Mouse (Mus musculus) layer of hippocampus, adult 8-10 months (tissue): ENCODE data around the gene Gm10570. TPM values are rescaled to one million over a fixed set of nuclear protein-coding genes. Genes with fewer than 3 reads are reported as not detected.

ENCODE experiments used
- DNase-seq, 2 experiments: peaks; one replicate each; pipeline ENCODE4 v3.0.0; 2022; ENCODE audit warnings: low spot score in 2 of 2
- total RNA-seq, 4 experiments: library from RNA; stranded (reverse); gene quantifications; 2 replicates each; pipeline ENCODE4 v1.2.4; 2022

The Gm10570 gene
- total RNA-seq, 4 experiments from 2014 or later = 0.95 to 1.2 (median 1.1) TPM; not detected in 1

DNA sequence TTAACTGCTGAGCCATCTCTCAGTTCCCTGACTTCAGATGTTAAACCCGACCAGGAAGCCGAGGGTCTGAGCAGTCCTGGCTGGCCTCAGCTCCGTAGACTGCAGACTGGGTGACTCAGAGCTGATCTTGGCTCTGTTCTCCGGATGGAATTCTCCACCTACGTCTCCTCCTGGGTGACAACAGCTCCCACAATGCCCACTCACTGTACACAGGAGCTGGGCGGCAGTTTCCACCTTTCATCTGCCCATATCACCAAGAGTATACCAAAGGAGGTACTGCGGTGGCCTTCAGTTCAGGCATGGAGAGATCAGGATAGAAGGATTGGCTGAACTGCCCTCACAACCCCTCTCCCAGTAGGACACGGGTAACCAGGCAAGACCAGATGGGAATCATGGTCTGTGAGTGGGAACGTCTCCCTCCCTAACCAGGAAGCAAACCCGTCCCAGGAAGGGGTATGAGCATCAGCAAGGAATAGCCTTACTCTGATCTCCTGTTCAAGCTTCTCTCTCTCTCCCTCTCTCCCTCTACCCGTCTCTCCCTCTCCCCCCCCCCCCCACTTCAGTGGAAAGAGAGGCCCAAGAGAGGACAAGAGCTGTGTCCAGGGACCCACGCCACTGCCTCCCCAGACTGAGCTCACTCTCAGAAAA is 34.7 kb downstream of the Gm10570 start:
- DNase-seq = peak; percentile 38 to 52

DNA sequence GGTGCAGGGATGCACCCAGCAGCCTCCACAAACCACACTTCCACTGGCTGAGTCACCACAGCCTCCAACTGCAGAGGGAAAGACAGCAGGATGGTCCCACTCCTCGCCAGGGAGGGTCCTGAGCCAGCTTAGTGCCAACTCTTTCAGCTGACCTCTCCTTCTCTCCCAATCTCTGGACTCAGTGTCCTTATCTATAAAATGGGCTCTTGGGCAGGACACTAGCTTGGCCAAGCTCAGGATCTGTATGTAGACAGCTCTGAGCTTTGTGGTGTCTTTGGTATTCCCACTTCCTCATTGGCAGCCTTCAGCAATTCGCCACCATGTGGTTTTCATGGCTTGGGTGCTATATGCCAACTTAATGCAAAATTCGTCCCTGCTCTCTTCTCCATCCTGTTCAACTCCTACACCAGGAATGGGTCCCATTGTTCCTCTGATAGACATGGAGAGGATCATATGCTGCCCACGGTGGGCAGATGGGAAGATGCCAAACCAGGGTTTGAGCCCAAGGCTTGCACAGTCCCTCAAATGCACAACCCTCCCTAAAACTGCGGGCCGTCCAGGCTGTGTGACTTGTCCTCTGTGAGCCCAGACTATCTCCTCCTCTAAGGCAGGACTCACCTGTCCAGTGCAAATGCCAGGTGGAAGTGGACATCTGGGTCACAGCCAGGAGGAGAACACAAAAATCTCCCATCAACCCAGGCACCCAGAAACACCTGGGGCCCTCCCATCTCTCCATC is 37.7 kb downstream of the Gm10570 start:
- DNase-seq = peak; percentile 24 to 26

DNA sequence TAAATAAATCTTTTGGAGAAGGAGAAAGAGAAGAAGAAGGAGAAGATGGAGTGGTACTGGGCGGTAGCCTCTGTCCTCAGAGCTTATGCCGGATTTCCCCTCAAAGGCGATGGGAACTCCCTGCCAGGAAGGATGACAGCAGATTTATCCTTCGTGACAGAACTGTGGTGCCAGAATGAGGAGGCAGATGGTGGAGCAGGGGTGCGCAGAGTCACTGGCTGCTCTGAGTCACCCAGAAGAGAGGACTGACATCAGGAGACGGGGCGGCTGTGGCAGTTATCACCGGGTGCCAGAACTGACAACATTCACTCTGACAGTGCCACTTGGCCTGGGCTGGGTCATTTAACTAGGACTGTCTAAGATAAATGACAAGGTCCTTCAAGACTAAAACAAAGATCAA is 38.4 kb downstream of the Gm10570 start:
- DNase-seq = peak; percentile 81 to 85

DNA sequence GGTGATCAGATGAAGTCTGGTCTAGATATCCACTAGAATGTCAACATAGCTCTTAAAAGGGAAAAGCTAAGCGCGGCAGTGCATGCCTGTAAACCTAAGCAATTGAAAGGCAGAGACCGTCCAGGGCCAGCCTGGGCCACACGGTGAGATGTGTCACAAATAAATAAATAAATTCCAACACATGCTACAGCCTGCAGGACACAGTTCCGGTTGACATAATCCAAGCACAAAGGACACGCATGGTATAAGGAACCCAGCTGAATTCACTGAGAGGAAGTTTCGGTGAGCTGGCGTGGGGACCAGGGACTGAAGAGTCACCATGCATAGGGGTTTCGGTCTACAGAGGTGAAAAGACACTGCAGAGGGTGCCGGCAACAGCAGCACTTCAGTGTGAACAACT is 39.7 kb downstream of the Gm10570 start:
- DNase-seq = no peak

DNA sequence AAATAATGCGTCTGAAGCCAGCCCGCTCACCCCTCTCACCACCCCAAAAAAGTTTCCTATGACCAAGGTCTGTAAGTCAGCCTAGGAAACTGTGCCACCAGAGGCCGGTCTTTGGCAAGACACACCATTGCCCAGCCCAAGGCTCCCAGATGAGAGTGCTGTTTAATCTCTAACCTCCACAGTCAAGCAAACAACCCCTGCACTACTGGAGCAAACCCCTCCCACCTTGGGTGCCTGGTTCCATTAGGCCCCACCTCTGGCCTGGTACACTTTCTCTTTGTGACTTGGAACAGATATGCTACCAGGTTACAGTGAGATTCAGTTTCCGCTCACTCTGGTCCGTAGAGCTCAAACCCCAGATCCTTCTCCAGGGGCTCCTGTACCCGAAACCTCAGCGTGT is 41.4 kb downstream of the Gm10570 start:
- no peak for DNase-seq

DNA sequence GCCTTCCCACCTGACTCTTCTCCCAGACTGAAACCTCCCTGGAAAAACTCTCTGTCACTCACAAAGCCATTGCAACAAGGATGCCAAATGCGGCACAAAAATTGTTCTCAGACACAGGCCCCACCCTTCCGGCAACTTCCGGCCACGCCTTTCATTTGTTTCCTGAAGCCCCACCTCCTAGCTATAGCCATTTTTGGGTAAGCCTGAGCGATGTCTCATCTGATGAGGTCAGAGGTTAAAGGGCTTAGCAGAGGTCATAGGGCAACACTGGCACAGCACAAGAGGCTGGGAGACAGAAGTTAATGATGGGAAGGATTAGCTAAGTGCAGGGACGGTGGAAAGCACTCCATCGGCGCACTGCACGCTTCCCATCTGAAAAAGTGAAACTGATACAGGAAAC is 41.9 kb downstream of the Gm10570 start:
- DNase-seq = no peak

DNA sequence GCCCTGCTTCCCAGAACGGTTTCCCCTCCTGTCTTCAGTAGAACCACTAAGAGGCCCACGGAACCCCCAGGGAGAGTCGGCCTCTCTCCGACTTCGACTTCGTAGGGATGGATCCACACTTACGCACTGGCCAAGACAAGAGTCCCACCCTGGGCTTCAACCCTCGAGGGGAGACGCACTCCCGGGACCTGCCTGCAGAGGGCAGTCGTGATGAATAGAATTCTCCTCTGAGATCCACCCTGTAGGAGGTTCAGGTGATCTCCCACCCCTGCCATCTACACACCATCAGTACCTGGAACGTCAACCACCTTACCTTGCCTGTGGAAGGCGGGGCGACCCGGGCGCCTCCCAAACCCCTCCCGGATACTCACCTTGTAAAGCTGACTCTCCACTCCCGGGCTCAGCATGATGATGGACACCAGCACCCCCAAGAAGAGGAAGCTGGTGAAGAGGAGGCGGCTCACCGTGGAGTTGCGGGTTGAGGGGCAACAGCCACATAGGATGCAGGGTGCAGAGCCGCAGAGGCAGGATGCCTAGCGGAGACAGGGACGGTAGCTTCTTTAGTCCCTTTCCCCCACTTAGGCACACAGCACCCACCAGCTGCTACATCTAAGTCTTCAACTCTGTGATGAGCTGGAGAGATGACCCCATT is 43.6 kb downstream of the Gm10570 start:
- DNase-seq = peak; percentile 44 to 58

DNA sequence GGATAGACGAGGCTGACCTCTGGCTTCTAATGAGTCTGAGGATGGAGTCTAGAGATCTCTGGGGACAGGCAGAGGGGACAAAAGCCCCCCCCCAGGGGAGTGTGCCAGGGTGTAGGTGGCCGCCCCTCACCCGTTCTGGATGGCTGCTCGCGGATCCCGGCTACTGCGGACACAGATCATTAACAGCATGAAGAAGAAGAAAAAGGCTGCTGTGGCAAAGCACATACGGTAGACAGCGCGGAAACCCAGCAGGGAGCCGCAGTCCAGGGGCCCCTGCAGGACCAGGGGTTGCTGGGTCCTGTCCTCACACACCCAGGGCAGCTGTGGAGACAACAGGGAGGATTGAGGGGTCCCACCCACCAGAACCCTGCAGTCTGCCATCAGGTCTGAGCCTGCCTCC is 44.3 kb downstream of the Gm10570 start:
- DNase-seq = no peak

DNA sequence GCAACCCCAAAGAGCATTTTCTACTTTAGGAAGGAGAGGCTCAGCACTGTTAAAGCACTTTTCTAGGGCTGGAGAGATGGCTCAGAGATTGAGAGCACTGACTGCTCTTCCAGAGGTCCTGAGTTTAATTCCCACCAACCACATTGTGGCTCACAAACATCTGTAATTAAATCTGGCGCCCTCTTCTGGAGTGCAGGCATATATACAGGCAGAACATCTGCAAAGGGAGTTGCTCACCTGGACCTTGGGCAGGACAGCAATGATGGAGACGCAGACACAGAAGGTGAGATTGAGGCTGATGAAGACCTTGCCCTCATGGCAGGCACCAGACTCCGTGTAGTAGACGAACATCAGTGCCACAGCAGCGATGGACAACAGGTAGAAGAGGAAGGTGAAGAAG is 48.1 kb downstream of the Gm10570 start:
- DNase-seq = no peak

Other genes with a start within 250 kb of the Gm10570 start
- gene Pef1, start 206.1 kb downstream of the Gm10570 start, total RNA-seq = 10 to 100 TPM; 60.4 to 74.7 (median 68.3) TPM
- gene Hcrtr1, start 169.3 kb downstream of the Gm10570 start, total RNA-seq = 1 to 10 TPM; 1.6 to 2.9 (median 2.4) TPM
- gene Tinagl1, start 133.6 kb downstream of the Gm10570 start, total RNA-seq = 10 to 100 TPM in 3 of 4 experiments, 1 to 10 TPM in 1; 9.7 to 11.8 (median 11.0) TPM
- gene Gm853, start 86.3 kb downstream of the Gm10570 start, total RNA-seq = 1 to 10 TPM in 1 of 4 experiments, not detected in 3; 1.0 TPM
- gene Serinc2, start 29.5 kb downstream of the Gm10570 start, total RNA-seq = 10 to 100 TPM in 2 of 4 experiments, 1 to 10 TPM in 2; 8.1 to 12.4 (median 10.2) TPM
- 100 to 1,000 TPM in 1 of 4 experiments, 10 to 100 TPM in 3; 87.7 to 102 (median 95.3) TPM for gene Fabp3, start 79 bp downstream of the Gm10570 start, total RNA-seq
- 10 to 100 TPM; 51.1 to 63.2 (median 59.1) TPM for gene Zcchc17, start 51.3 kb upstream of the Gm10570 start, total RNA-seq
- gene Snrnp40, start 51.5 kb upstream of the Gm10570 start, total RNA-seq = 10 to 100 TPM; 29.4 to 32.3 (median 30.6) TPM